20 mouse cellular contexts compared by ENCODE assay signal in the genomic region with DNA sequence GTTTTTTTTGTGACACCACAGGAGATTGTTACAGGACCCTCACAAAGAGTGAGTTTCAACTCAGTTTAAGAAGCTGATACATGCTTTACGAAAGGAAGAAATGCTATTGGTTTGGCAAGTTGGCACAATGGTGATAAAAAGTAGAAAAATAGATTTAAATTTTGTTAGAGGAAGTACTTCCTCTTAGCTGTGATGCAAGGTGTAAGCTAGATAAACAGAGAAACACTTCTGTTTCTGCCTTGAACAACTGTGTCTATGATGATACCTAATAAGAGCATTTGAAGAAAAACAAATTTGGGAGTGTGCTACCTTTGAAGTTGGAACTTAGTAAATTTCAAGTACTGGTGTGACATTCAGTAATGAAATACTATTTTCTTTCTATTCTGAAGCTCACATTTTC. TPM values are rescaled to one million over a fixed set of nuclear protein-coding genes. Genes with fewer than 3 reads are reported as not detected.
DNase-seq lines count a peak whose midpoint lies in the region; ATAC-seq lines count a peak whose summit lies in the region.
"Had no signal": no experiment of that assay in that cellular context is flagged by ENCODE, and none has a peak within 500 bp of the region (broad histone marks: within the 10 kb centered on the region; RNA-seq: fewer than 3 reads in every experiment).

No protein-coding gene starts in this region.

- H3K9me3 ChIP-seq in liver, embryonic 11.5 days (ENCODE audit: control insufficient read depth, low read length), result no peaks in the 10 kb centered on the region
- H3K9me3 ChIP-seq: embryonic facial prominence, embryonic 13.5 days; forebrain, embryonic 12.5 days; heart, embryonic 13.5 days; hindbrain, embryonic 13.5 days; intestine, embryonic 15.5 days had no signal

- H3K27ac ChIP-seq in liver, embryonic 11.5 days (ENCODE audit: low read depth, low read length), result no peak overlapping the region
- H3K27ac ChIP-seq: embryonic facial prominence, embryonic 13.5 days; forebrain, embryonic 12.5 days; heart, embryonic 13.5 days; hindbrain, embryonic 13.5 days; hindbrain, postnatal 0 days; intestine, embryonic 15.5 days had no signal

- H3K4me3 ChIP-seq in liver, embryonic 11.5 days (ENCODE audit: low read depth, low read length), result no peak overlapping the region
- H3K4me3 ChIP-seq: embryonic facial prominence, embryonic 13.5 days; forebrain, embryonic 12.5 days; heart, embryonic 13.5 days; hindbrain, embryonic 13.5 days; intestine, embryonic 15.5 days had no signal

- peak; percentile 27 for DNase-seq in CD4-positive, CD25-positive, alpha-beta regulatory T cell, adult 2 months (ENCODE audit: low read depth, low spot score)
- peak; percentile 27 for DNase-seq in MEL-GATA-1-ER (ENCODE audit: extremely low read depth, low read depth)
- no peak for DNase-seq in left cerebral cortex, adult 8-10 months (ENCODE audit: low spot score in 2 of 2)
- no peak for DNase-seq in liver, embryonic 11.5 days (ENCODE audit: low spot score)
- no peak for DNase-seq in ovary, postnatal 36 days (ENCODE audit: low spot score)
- DNase-seq: adrenal gland, postnatal 10 days; cerebellum, adult 11-12 months; cerebellum, adult 9-10 months; cerebellum, postnatal 25 days; gastrocnemius, postnatal 14 days; heart, postnatal 4 days had no signal

- no peaks in the 10 kb centered on the region for H3K27me3 ChIP-seq in liver, embryonic 11.5 days (replicated peaks; ENCODE audit: control insufficient read depth, insufficient read depth, low read length)
- H3K27me3 ChIP-seq: embryonic facial prominence, embryonic 13.5 days; forebrain, embryonic 12.5 days; heart, embryonic 13.5 days; hindbrain, embryonic 13.5 days; intestine, embryonic 15.5 days had no signal

- ATAC-seq in inflammation-experienced regulatory T-cells, adult 6 months, result peak; percentile 44
- 0 out of 2 replicates have a peak, but pooled peaks have one; percentile 26 for ATAC-seq in neutrophil, adult 5-6 weeks (ENCODE audit: extremely low read depth, insufficient number of reproducible peaks, low FRiP score, poor library complexity, severe bottlenecking)
- no peak for ATAC-seq in liver, embryonic 11.5 days (replicated peaks; ENCODE audit: low FRiP score)
- ATAC-seq: forebrain, embryonic 16.5 days; hindbrain, postnatal 0 days; intestine, embryonic 15.5 days had no signal

- H3K9ac ChIP-seq in liver, embryonic 11.5 days (ENCODE audit: low read depth, low read length), result no peak overlapping the region
- H3K9ac ChIP-seq: embryonic facial prominence, embryonic 13.5 days; forebrain, embryonic 12.5 days; heart, embryonic 13.5 days; hindbrain, embryonic 13.5 days; intestine, embryonic 15.5 days had no signal

- peaks cover 8% of the 10 kb centered on the region for H3K36me3 ChIP-seq in liver, embryonic 11.5 days (ENCODE audit: control insufficient read depth, insufficient read depth, low read length)
- H3K36me3 ChIP-seq: intestine, embryonic 15.5 days had no signal

- peaks cover 4% of the 10 kb centered on the region; the same call in 1 of the 2 replicates for H3K4me1 ChIP-seq in liver, embryonic 11.5 days (replicated peaks; ENCODE audit: control insufficient read depth, insufficient read depth, low read length)

- WGBS in liver, embryonic 11.5 days, result 94% methylated on average over 1 of the region's 1 CpGs

- no peak overlapping the region for H3K4me2 ChIP-seq in liver, embryonic 11.5 days
- H3K4me2 ChIP-seq: embryonic facial prominence, embryonic 13.5 days; forebrain, embryonic 12.5 days; heart, embryonic 13.5 days; hindbrain, embryonic 13.5 days; intestine, embryonic 15.5 days had no signal

RNA-seq across cellular contexts. Expression of gene Tpp2, which starts 5.9 kb away (rescaled TPM):
- 100 to 1,000 TPM; 116 to 130 (median 128) TPM for polyA plus RNA-seq in inflammation-experienced regulatory T-cells, adult 6 months (2017; shearing (Covaris generic))
- 84.8 and 100 TPM in 2 replicates for total RNA-seq in neutrophil, adult 5-6 weeks (2017)
- 10 to 100 TPM; 45.1 to 49.1 (median 46.9) TPM for total RNA-seq in left cerebral cortex, adult 8-10 months (2022)
- polyA plus RNA-seq in liver, embryonic 11.5 days (2014; fragmentation: Nextera tagmentation; extraction: Ambion mirVana), result 59.9 and 68.8 TPM in 2 replicates

Comparison
In these comparisons a context has a peak if more than half of its experiments do, and no peak if none do; other contexts are left out.
1. DNase-seq: peak in CD4-positive, CD25-positive, alpha-beta regulatory T cell, adult 2 months (single experiment) and MEL-GATA-1-ER (single experiment); none in left cerebral cortex, adult 8-10 months (0 of 2), liver, embryonic 11.5 days (single experiment) and ovary, postnatal 36 days (single experiment).